Mouse (Mus musculus): ENCODE measurements at regions not wholly inside any gene's neighbourhood (a gene's known extent, or its start where the extent isn't known, plus 50 kb on each side); places are given as distances from the start of the nearest gene placed in this dataset.

- DNase-seq (ENCODE audit: low read depth, low spot score) = peak; percentile 9
- peak overlapping the region; percentile 30 to 42; a peak in 3 of 4 replicates for H3K4me3 ChIP-seq (ENCODE audit: control insufficient read depth in 1 of 2, insufficient read depth in 1 of 2, low read depth in 2 of 2, low read length in 2 of 2)
- no peak overlapping the region for H3K27ac ChIP-seq (ENCODE audit: control insufficient read depth, low read depth, low read length)
- H3K79me2 ChIP-seq (ENCODE audit: control insufficient read depth, insufficient read depth, low read length, poor library complexity) = no peaks in the 10 kb centered on the region
- no peaks in the 10 kb centered on the region for H3K9me3 ChIP-seq (replicated peaks; ENCODE audit: insufficient read depth, low read length)
- H3K27me3 ChIP-seq (ENCODE audit: control insufficient read depth in 1 of 2, insufficient read depth in 2 of 2, low read length in 2 of 2) = no peaks in the 10 kb centered on the region
- no peaks in the 10 kb centered on the region for H3K4me1 ChIP-seq (ENCODE audit: control insufficient read depth in 1 of 2, insufficient read depth in 2 of 2, low read length in 2 of 2)
- H3K36me3 ChIP-seq (ENCODE audit: control insufficient read depth in 1 of 2, insufficient read depth in 2 of 2, low read length in 2 of 2) = no peaks in the 10 kb centered on the region; a peak in 1 of 4 replicates
- no peak overlapping the region for H3K9ac ChIP-seq (ENCODE audit: control insufficient read depth, low read depth, low read length, poor library complexity, severe bottlenecking)
- no peak for TF ChIP-seq UBTF (IDR thresholded peaks at IDR 0.05; ENCODE audit: borderline replicate concordance, insufficient read depth, low read depth, low read length)
- TF ChIP-seq KAT2A (conservative IDR thresholded peaks at IDR 0.05; ENCODE audit: low read depth, low read length) = no peak
- peak; percentile 95 for TF ChIP-seq MAFK (IDR thresholded peaks at IDR 0.05; ENCODE audit: borderline replicate concordance, low read depth, low read length)
- TF ChIP-seq ZMIZ1 (IDR thresholded peaks at IDR 0.05; ENCODE audit: low read depth, low read length) = no peak
These were observed 599.6 kb downstream of the Epm2a start for GRCm38 (mm10) chr10:11942772-11943171.

GRCm38 (mm10) chr10:11960327-11960922 lies 617.2 kb downstream of the Epm2a start:
- H3K79me2 ChIP-seq (ENCODE audit: control insufficient read depth, insufficient read depth, low read length, poor library complexity) = no peaks in the 10 kb centered on the region
- no peak for DNase-seq (ENCODE audit: low read depth, low spot score)
- H3K9ac ChIP-seq (ENCODE audit: control insufficient read depth, low read depth, low read length, poor library complexity, severe bottlenecking) = no peak overlapping the region
- no peaks in the 10 kb centered on the region for H3K36me3 ChIP-seq (ENCODE audit: control insufficient read depth in 1 of 2, insufficient read depth in 2 of 2, low read length in 2 of 2)
- H3K27ac ChIP-seq (ENCODE audit: control insufficient read depth, low read depth, low read length) = no peak overlapping the region
- TF ChIP-seq SIN3A (IDR thresholded peaks at IDR 0.05; ENCODE audit: low read length) = no peak
- TF ChIP-seq TBP (IDR thresholded peaks at IDR 0.05; ENCODE audit: low read depth, low read length) = no peak
- TF ChIP-seq ZC3H11A (IDR thresholded peaks at IDR 0.05; ENCODE audit: low read depth, low read length) = no peak
- TF ChIP-seq KAT2A (conservative IDR thresholded peaks at IDR 0.05; ENCODE audit: low read depth, low read length) = no peak
- no peak for TF ChIP-seq MAZ (IDR thresholded peaks at IDR 0.05; ENCODE audit: low read depth, low read length)
- no peak for TF ChIP-seq HCFC1 (IDR thresholded peaks at IDR 0.05; ENCODE audit: low read depth, low read length)
- H3K9me3 ChIP-seq (replicated peaks; ENCODE audit: insufficient read depth, low read length) = no peaks in the 10 kb centered on the region
- no peaks in the 10 kb centered on the region for H3K27me3 ChIP-seq (ENCODE audit: control insufficient read depth in 1 of 2, insufficient read depth in 2 of 2, low read length in 2 of 2)
- no peak overlapping the region for H3K4me3 ChIP-seq (ENCODE audit: control insufficient read depth in 1 of 2, insufficient read depth in 1 of 2, low read depth in 2 of 2, low read length in 2 of 2)
- H3K4me1 ChIP-seq (ENCODE audit: control insufficient read depth in 1 of 2, insufficient read depth in 2 of 2, low read length in 2 of 2) = no peaks in the 10 kb centered on the region

GRCm38 (mm10) chr10:12004966-12005365 lies 661.8 kb downstream of the Epm2a start:
- Histone ChIP-seq H3K9me3 (replicated peaks; ENCODE audit: insufficient read depth, low read length) (no peaks in the 10 kb centered on the region), H3K9ac (ENCODE audit: control insufficient read depth, low read depth, low read length, poor library complexity, severe bottlenecking) (no peak overlapping the region), H3K4me1 (ENCODE audit: control insufficient read depth in 1 of 2, insufficient read depth in 2 of 2, low read length in 2 of 2) (no peaks in the 10 kb centered on the region), H3K27me3 (ENCODE audit: control insufficient read depth in 1 of 2, insufficient read depth in 2 of 2, low read length in 2 of 2) (no peaks in the 10 kb centered on the region), H3K79me2 (ENCODE audit: control insufficient read depth, insufficient read depth, low read length, poor library complexity) (no peaks in the 10 kb centered on the region), H3K27ac (ENCODE audit: control insufficient read depth, low read depth, low read length) (no peak overlapping the region), H3K4me3 (ENCODE audit: control insufficient read depth in 1 of 2, insufficient read depth in 1 of 2, low read depth in 2 of 2, low read length in 2 of 2) (no peak overlapping the region), H3K36me3 (ENCODE audit: control insufficient read depth in 1 of 2, insufficient read depth in 2 of 2, low read length in 2 of 2) (no peaks in the 10 kb centered on the region)
- TF ChIP-seq SIN3A (IDR thresholded peaks at IDR 0.05; ENCODE audit: low read length) = no peak
- no peak for TF ChIP-seq RCOR1 (IDR thresholded peaks at IDR 0.05; ENCODE audit: low read depth, low read length)
- TF ChIP-seq BHLHE40 (IDR thresholded peaks at IDR 0.05; ENCODE audit: borderline replicate concordance, low read depth, low read length) = no peak
- TF ChIP-seq CHD2 (IDR thresholded peaks at IDR 0.05; ENCODE audit: low read length) = no peak
- TF ChIP-seq ELF1 (IDR thresholded peaks at IDR 0.05; ENCODE audit: low read depth, low read length) = no peak
- TF ChIP-seq MYC (IDR thresholded peaks at IDR 0.05; ENCODE audit: low read depth, low read length) = no peak
- TF ChIP-seq USF1 (IDR thresholded peaks at IDR 0.05; ENCODE audit: low read depth, low read length) = no peak
- no peak for TF ChIP-seq TAL1 (IDR thresholded peaks at IDR 0.05; ENCODE audit: low read length)
- no peak for TF ChIP-seq NRF1 (IDR thresholded peaks at IDR 0.05; ENCODE audit: insufficient read depth, low read depth, low read length, poor library complexity, severe bottlenecking)
- no peak for TF ChIP-seq POLR2AphosphoS5 (IDR thresholded peaks at IDR 0.05; ENCODE audit: borderline replicate concordance, low read depth, low read length)
- TF ChIP-seq RAD21 (IDR thresholded peaks at IDR 0.05; ENCODE audit: low read depth, low read length) = no peak
- no peak for TF ChIP-seq USF2 (IDR thresholded peaks at IDR 0.05; ENCODE audit: borderline replicate concordance in 1 of 2, insufficient read depth in 1 of 2, low read depth in 1 of 2, low read length in 2 of 2)
- no peak for TF ChIP-seq TBP (IDR thresholded peaks at IDR 0.05; ENCODE audit: low read depth, low read length)
- no peak for TF ChIP-seq MYB (IDR thresholded peaks at IDR 0.05; ENCODE audit: low read depth, low read length)
- no peak for DNase-seq (ENCODE audit: low read depth, low spot score)

All from MEL (cell line).